Mouse (Mus musculus) liver, postnatal 0 days (tissue): ENCODE measurements around the gene Gmppa.

Experiments used
- CTCF ChIP-seq: sonication (generic); IDR thresholded peaks from 2 replicates; pipeline ENCODE4 v1.5.1; 2016; ENCODE audit warnings: antibody characterized with exemption, low read depth
- EP300 ChIP-seq: IDR thresholded peaks from 2 replicates; pipeline ENCODE4 v1.6.1; 2016; ENCODE audit warnings: antibody characterized with exemption, low read depth, mild to moderate bottlenecking

- TF ChIP-seq EP300 (no peak), CTCF (no peak)
Observed at GRCm38 (mm10) chr1:75399755-75400492, 35.8 kb upstream of the Gmppa start.
